Comparison of ENCODE assay signal across 26 mouse cellular contexts in genomic region chr7:98612936-98613335, GRCm38 (mm10).
"Had no signal": no experiment of that assay in that cellular context is flagged by ENCODE, and none has a peak within 500 bp of the region (broad histone marks: within the 10 kb centered on the region; RNA-seq: fewer than 3 reads in every experiment).

No protein-coding gene starts in this region.

- DNase-seq: gastrocnemius, adult 2 months; gastrocnemius, postnatal 10 days; gastrocnemius, postnatal 25 days; heart, adult 18-20 months; heart, postnatal 10 days; heart, postnatal 4 days; kidney, adult 18-20 months; kidney, adult 8-10 months; kidney, postnatal 25 days; kidney, postnatal 4 days; liver had no signal

- H3K9ac ChIP-seq: heart, embryonic 12.5 days; hindbrain, embryonic 12.5 days; hindbrain, embryonic 14.5 days; intestine, embryonic 15.5 days; limb, embryonic 12.5 days; liver, embryonic 14.5 days had no signal

- H3K27ac ChIP-seq: gastrocnemius, adult 2 months; heart, embryonic 10.5 days; hindbrain, embryonic 10.5 days; hindbrain, embryonic 12.5 days; hindbrain, embryonic 14.5 days; intestine, embryonic 15.5 days; left cerebral cortex, adult 2 months; limb, embryonic 10.5 days; limb, embryonic 12.5 days; liver, embryonic 14.5 days had no signal

- H3K4me2 ChIP-seq: heart, embryonic 12.5 days; hindbrain, embryonic 12.5 days; hindbrain, embryonic 14.5 days; intestine, embryonic 15.5 days; limb, embryonic 12.5 days; liver, embryonic 11.5 days had no signal

- H3K27me3 ChIP-seq: heart, embryonic 12.5 days; hindbrain, embryonic 12.5 days; intestine, embryonic 15.5 days; limb, embryonic 12.5 days had no signal

- H3K9me3 ChIP-seq: heart, embryonic 10.5 days; heart, embryonic 12.5 days; hindbrain, embryonic 10.5 days; hindbrain, embryonic 12.5 days; intestine, embryonic 15.5 days; limb, embryonic 10.5 days; limb, embryonic 12.5 days had no signal

- H3K4me1 ChIP-seq: heart, embryonic 10.5 days; heart, embryonic 12.5 days; hindbrain, embryonic 10.5 days; hindbrain, embryonic 12.5 days; intestine, embryonic 15.5 days; limb, embryonic 10.5 days; limb, embryonic 12.5 days had no signal

- ATAC-seq: hindbrain, embryonic 16.5 days; inflammation-experienced regulatory T-cells, adult 6 months; intestine, embryonic 15.5 days; intestine, postnatal 0 days had no signal

- H3K4me3 ChIP-seq: gastrocnemius, adult 2 months; heart, embryonic 10.5 days; heart, embryonic 12.5 days; hindbrain, embryonic 10.5 days; hindbrain, embryonic 12.5 days; intestine, embryonic 15.5 days; layer of hippocampus, adult 2 months; left cerebral cortex, adult 2 months; limb, embryonic 10.5 days; limb, embryonic 12.5 days had no signal
